Mouse (Mus musculus) right cerebral cortex, postnatal 10 days (tissue): Measurements from ENCODE around the gene Gmeb1.
A peak's percentile ranks its signal among the peaks of the same experiment; 100 is the strongest.
"Not testable (repeated sequence)": the region's sequence is repeated elsewhere in the genome, so short reads cannot be mapped to it uniquely, and the experiment has no call there.

Experiments
- DNase-seq, 2 experiments: peaks; one replicate each; pipeline ENCODE4 v3.0.0; 2021; ENCODE audit warnings: low spot score in 2 of 2

Gmeb1 gene

DNA sequence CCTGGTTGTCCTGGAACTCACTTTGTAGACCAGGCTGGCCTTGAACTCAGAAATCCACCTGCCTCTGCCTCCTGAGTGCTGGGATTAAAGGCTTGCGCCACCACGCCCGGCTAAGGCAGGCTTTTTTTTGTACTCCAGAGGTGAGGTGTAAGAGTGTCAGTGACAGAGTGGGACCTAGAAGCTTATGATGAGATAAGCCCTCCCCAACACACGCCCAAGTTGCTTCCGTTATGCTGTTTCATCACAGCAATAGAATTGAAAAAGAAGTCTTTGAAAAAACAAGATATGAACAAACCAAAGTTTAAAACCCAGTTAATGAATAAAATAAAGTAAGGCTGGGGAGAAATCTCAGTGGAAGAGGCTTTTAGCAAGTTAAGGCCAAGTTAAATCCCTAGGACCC, 31.0 kb downstream of the Gmeb1 start:
- no peak for DNase-seq

DNA sequence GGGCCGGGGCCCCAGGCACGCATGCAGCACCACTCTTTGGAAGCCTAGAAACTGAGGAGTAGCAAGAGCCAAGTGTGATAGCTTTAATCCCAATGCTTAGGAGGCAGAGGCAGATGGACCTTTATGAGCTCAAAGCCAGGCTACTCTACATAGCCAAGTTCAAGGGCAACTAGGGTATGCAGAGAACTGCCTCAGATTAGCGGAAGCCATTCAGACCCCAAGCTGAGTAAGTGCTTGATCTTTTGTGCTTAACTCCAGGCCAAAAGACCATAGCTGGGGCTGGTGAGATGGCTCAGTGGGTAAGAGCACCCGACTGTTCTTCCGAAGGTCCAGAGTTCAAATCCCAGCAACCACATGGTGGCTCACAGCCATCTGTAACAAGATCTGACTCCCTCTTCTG, 39.4 kb downstream of the Gmeb1 start:
- not testable (repeated sequence) for DNase-seq

DNA sequence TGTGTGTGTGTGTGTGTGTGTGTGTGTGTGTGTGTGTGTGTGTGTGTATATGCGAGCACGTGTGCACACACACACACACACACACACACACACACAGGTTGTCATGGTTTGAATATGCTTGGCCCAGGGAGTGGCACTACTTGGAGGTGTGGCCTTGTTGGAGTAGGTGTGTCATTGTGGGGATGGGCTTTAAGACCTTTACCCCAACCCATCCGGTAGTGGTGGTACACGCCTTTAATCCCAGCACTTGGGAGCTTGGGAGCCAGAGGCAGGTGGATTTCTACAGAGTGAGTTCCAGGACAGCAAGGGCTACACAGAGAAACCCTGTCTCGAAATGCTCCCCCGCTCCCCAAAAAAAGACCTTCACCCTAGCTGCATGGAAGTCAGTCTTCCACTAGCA, 43.0 kb downstream of the Gmeb1 start:
- not testable (repeated sequence) for DNase-seq

DNA sequence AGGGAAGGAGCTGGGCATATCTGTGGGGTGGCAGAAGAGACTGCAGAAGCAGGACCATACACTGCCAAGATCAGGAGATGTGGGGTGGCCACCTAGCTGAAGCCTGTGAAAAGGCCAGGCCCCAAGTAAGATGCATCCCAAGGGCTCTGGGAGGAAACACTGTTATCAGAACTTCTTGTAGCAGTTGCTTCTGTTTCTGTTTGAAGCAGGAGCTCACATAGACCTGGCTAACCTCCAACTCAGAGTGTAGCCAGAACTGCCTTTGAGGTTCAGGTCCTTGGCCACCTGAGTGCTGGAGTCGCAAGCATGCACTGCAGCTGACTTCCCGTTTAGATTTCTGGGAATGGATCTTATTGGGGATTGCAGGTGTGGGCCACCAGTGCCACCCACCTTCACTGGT, 43.6 kb downstream of the Gmeb1 start:
- no peak for DNase-seq

DNA sequence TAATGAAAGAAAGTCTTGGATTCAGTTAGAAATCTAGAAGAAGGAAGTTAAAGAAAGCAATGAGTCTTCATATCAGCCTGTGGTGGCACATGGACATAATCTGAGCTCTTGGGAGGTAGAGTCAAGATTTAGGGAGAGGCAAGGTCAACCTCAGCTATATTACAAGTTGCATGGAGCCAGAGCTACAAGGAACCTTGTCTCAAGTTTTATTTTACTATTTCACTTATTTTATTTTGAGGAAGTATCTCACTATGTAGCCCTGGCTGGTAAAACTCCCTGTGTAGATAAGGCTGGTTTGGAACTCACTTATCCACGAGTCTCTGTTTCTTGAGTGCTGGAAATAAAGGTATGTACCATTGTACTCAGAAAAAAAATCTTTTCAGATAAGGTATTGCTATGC, 44.8 kb downstream of the Gmeb1 start:
- no peak for DNase-seq

DNA sequence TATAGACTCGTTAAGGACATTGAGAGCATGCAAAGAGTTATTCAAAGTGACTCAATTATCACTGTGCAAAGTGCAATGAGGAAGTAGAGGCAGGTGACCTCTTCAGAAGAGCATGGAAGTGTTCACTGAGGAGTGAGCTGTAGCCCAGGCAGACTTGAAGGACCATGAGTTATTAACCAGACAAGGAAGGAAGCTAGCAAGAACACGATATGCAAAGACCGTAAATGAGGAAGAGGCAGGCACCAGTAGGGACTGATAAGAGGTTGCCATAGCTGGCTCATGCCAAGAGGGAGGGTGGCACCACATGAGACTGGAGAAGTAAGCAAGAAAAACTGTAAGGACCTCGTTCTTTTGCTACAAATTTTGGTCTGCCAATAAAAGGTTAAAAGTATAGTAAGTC, 46.6 kb downstream of the Gmeb1 start:
- DNase-seq = no peak

DNA sequence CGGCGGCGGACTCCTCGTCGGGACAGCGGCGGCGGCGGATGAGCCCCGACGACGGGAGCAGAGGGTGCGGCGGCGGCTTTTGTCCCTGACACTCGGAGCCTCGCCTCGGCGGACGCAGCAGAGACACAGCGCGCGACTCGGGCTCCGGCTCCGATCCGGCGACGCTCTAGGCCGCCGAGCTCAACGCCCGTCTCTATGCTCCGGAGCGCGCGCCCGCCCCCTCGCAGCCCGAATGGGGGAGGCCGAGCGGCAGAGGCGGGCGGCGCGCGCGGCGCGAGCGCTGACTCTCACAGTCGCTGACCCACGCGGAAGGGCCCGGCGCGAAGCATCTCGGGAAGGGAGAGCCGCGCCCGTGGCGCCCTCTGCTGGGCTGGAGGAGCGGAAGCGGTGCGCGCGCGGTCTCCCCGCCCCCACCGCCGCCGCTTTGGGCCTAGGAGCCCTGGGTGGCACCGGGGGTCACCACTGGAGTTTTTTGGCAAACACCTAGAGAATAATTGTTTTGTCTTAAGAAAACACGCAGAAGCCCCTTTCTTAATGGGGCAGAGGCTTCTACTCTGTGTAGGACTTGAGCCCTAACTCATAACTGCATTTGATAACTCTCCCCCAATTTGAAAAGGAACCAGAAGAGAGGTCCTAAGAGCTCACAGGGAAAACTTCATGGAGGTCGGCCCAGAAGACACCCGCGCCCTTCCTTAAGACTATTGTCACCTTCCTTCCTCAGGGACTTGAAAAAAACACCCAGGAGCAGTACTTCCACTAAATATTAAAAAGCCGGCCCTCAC, 49.3 kb downstream of the Gmeb1 start, which contains the start of gene Ythdf2:
Gene Ythdf2 (minus strand): TSS at position 351 of the 782 bp plus-strand sequence.
- DNase-seq = peak; percentile 98 to 99

DNA sequence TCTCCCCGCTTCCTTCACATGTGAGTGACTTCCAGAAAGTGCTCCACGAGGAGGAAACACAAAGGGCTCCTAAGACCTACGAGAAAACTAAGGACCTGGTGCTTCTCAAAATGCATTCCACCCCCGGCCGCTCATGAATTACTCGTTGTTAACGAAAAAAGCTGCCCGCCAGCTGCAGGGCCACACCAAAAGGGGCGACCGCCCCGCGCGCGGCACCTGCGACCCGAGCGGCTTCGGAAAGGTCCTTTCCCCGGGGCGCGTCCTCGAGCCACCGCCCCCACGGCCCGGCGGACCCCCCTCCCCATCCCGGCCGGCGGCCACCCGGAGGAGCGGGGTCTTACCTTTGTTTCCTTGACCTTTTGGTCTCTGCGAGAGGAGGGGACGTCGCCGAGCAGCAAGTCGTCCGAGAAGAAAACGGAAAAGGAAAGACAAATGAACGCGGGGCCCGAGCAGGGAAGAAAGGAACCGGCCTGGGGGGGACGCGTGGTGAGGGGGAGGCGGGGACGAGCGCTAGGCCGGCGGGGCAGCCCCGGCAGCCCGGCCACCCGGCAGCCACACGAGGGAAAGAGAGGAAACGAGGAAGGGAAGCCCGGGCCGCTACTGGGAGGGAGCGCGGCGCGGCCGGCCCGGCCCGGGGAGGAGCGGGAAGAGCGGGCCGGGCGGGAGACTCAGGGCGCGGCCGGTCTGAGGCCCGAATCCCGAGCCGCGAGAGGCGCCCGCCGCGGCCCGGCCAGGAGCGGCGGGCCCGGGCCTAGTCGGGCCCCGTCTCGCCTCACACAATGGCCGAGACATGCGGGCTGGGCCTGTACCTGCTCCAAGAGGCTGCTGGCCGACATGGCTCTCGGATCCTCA, 50.1 kb downstream of the Gmeb1 start:
- peak; percentile 40 to 41 for DNase-seq

DNA sequence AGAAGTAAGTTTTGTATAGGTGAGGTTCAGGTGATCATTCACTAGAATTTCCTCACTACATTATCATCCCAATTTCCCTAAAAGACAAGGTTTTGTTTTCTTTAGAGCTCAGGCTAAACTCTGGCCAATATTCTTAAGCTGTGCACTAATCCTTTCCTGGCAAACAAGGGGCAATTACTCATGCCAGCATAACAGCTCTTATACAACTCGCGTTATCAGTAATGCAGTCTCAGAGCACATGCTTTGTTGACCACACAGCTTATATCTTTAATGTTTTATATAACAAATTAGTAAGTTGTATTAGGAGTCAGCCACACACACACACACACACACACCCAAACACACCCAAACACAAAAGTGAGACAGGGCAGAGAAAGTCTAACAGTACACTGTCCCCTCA, 51.1 kb downstream of the Gmeb1 start:
- DNase-seq = no peak

DNA sequence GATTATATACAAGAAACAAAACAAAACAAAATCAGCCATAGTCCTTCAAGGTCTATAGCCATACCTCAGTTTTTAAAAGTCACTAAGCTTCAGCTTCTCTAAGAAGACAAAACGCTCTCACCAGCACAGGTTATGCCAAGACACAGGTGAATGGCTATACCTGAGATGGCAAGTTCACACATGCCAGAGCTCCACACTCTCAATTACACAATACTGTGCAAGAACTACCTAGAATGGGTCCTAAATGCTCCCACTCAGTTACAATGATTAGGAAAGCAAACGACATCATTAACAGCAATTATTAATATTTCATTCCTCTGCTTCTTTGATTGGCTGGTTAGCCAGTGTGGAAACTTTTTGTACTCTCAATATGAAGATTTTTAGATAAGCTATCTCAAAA, 52.1 kb downstream of the Gmeb1 start:
- DNase-seq = no peak

DNA sequence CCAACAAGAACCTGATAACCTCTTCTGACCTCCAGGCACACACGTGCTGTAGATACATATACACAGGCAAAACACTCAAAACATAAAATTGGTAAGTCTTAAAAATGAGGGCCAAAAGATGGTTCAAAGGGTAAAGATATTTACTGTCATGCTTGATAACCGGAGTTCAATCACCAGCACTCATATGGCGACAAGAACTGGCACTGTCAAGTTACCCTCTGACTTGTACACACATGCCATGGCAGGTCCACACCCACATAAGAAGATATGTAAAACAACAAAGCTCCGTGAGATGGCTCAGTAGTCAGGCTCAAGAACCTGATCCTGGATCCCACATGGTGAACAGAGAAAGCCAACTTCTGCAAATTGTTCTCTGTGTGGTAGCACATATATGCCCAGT, 54.1 kb downstream of the Gmeb1 start:
- no peak for DNase-seq

DNA sequence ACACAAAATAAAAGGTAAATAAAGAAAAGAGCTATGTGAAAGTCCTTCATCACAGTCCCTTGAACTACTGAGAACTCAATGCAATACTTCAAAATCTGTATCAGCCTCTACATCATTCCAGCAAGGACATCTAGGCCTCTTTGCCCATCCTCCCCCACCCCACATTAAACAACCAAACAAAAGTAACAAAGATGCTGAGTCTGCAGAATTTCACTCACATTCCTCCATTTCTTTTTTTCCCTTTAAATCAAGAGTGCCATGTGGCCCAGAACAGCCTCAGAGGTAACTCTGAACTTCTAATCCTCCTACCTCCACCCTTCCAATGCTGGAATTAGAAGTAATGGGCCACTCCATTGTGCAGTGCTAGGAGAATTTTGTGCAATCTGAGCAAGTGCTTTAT, 62.6 kb downstream of the Gmeb1 start:
- DNase-seq = no peak

DNA sequence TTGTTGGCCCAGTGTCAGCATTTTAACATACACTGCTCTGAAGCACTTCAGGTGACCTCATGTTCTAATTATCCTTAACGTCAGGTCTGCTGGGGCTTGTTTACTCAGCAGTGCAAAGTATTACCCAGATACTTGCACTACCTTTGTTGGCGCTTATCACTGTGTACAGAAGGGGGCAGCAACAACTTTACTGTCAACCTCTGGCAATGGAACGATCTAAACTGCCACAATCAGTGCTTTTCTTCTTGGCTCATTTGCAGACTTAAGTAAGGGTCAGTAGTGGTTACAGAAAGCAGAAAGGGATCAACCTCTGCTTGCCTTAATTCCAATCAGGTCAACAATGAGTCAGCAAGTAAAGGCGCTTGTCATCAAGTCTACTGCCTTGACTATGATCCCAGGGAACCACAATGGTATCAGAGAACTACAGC, 63.1 kb downstream of the Gmeb1 start:
- DNase-seq = no peak

DNA sequence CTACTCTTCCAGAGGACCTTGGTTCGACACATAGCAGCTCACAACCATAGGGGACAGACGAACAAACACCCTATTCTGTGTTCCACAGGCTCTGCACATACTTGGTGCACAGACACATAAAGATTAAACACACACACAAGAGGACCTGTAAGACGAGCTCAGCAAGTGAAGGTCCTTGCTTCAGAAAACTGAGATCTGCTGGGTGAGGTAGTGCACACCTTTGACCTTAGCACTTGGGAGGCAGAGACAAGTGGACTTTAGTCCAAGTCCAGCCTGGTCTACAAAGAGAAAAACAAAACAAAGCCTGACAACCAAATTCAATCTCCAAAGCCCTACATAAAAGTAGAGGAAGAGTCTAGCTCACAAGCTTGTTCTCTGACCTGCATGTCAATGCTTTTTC, 66.4 kb downstream of the Gmeb1 start:
- no peak for DNase-seq

DNA sequence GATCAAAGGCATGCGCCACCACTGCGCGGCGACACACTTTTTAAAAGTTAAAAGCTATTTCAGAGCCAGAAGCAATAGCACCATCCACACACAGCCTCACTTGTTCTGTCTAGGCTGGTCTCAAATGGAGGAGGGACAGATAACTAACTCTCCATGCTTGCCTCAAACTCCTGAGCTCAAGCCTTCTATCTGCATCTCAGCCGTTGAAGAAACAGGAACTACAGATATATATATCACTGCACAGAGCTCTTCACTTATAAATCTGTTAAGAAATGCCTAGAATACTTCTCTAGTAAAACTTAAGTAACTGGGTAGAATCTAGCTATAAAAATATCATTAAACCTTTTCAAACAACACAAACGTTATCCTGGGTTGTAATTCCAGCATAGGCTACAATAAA, 67.0 kb downstream of the Gmeb1 start:
- no peak for DNase-seq

DNA sequence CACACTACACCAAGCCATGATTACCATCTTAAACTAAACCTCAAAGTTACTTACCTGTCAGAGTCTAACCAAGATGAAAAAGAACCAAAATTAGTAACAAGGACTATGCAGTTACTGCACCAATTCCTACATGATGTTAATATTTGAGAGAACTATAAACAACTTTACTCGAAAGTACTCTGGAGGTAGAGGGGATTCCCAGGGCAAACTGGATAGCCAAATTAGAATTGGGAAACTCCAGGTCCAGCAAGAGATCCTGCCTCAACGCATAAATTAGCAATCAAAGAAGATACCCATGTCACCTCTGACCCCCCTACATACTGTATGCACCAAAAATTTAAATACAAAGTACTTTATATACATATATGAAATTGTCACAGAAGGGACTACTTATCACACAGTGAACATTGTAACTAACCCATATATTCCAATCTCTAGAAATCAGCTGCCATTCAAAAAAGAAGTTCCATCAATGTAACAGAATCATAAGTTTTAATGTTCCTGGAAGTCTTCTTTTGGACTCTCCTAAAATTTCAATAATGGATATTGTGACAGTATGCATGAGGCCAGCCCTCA, 73.5 kb downstream of the Gmeb1 start:
- DNase-seq = no peak

DNA sequence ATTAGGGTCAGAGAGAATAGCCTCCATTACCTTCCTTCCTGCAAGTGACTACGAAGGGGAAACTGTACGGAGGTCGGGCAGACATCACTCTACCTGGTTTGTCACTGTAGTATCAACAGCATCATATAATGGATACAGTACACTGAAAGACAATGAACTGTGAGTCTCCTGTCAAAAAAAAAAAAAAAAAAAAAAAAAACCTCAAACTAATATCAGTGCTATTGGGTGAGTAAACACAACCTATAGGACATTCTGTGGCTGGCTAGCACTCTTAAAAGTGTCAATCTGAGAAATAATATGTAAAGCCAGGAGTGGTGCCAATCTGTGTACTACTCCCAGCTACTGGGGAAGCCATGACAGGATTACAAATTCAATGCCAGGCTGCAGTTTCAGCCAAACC, 78.2 kb downstream of the Gmeb1 start:
- no peak for DNase-seq

DNA sequence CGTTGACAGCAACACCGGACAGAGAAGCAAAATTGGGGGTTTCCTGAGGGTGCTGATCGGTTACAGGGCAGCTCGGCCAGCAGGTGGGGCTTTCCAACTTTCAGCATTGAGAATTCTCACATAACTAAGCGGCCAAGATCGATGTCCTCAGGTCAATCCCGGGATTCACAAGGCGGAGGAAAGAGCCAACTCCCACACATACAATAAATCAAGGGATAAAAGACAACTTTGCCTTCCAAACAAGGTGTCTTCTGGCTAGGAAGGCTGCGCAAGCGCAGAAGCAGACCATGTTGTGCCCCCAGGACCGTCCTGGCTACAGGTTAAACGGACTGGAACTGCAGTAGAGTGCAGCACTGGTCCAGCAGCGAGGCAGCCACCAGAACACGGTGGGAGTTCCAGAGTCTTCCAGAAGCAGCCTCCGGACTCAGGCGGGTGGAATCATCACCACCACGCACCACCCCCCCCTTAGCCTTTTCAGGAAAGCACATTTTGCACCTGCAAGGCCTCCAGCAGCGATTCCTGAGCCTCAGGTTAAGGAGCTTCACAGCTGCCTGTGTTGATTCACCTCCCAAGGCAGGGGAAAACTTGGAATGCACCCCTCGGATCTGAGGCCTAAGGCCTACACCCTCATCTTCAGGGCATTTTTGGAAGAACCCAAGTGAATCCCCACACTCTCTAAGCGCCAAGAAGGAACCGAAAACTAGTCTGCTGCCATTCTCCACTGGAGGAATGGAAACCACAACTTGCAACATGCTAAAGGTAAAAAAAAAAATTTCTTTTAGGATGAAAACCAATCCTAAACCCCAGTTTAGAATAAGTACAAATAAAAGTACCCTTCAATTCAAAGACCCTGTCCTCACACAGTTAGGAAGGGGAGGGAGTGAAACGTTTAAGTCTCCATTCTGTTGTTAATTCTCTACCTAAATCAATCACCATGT, 79.4 kb downstream of the Gmeb1 start:
- DNase-seq = no peak

DNA sequence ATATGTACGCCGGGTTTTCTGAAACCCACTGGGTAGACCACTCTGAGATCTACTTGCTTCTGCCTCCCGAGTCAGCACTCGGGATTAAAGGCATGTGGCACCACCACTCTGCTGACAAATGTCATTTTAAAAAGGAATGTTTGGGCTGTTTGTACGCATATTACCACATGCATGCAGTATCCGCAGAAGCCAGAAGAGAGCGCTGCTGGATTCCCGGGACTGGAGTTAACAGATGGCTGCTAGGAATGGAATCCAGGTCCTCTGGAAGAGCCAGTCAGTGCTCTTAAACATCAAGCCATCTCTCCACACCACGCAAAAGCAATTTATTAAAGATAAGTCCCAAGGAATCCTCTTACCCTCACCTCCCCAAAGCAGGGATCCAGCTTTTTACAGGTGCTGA, 80.7 kb downstream of the Gmeb1 start:
- DNase-seq = peak in 1 of 2 experiments; percentile 61

DNA sequence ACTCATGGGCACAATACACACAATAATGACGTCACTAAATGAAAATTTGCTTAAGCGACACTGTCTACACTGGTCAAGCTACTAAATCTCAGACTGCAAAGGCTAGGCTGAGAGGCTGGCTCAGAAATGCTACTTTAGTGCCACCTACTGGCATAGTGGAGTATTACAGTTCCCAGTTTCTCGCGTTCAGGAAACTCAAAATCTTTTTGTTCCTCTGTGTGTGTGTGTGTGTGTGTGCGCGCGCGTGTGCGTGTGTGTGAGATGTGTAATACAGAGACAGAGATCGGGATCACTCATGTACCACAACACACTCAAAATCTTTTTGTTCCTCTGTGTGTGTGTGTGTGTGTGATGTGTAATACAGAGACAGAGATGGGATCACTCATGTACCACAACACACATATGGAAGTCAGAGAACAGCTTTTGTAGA, 82.8 kb downstream of the Gmeb1 start:
- peak; percentile 72 to 74 for DNase-seq

DNA sequence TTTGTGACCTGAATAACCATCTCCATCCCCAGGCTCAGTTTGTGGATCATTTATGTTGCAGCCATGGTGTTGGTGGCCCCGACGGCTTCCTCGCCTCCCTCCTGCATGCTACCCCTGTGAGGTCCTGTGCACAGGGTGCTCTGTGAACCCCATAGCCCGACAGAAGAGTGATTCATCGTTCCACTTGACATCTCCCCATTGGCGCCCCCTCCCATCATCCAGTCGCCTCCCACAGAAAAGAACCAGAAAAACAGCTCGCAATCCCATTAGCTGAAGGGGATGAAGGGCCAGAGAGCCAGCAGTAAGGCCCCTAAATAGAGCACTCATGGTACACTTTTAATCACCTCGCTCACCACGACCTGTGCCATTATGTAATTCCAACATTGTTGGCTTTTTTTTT, 84.9 kb downstream of the Gmeb1 start:
- DNase-seq = no peak
